Mouse (Mus musculus): ENCODE results near the gene Dr1.

- TF ChIP-seq POLR2A (IDR thresholded peaks at IDR 0.05; ENCODE audit: control insufficient read depth, extremely low read depth, insufficient read depth, low read length, poor library complexity) (no peak), CTCF (IDR thresholded peaks at IDR 0.05; ENCODE audit: borderline replicate concordance, control insufficient read depth, extremely low read depth, insufficient read depth, low read length, poor library complexity) (no peak)
Observed at GRCm38 (mm10) chr5:108262722-108263121, 6.0 kb upstream of the Dr1 start.
